Mouse (Mus musculus) forebrain, postnatal 0 days (tissue): ENCODE results near the gene Fam43b. TPM values are rescaled to one million over a fixed set of nuclear protein-coding genes. Genes with fewer than 3 reads are reported as not detected.

Experiments
- ATAC-seq: fragments of 200-750 bp; cut with Nextera tagmentation; 2 replicates; pipeline ENCODE4 v1.8.0; 2017; ENCODE audit warnings: mild to moderate bottlenecking, moderate library complexity
- DNase-seq: peaks from one replicate; pipeline ENCODE4 v3.0.0-alpha.2; 2015
- H3K27ac ChIP-seq: fragments of 300-500 bp; sonication (generic); 2 replicates; pipeline ENCODE4 v1.5.1; 2014; ENCODE audit warnings: low read depth, mild to moderate bottlenecking, antibody characterized with exemption, low read length, moderate library complexity, mixed read lengths
- H3K27me3 ChIP-seq: fragments of 300-500 bp; sonication (generic); 2 replicates; pipeline ENCODE4 v1.6.1; 2014; ENCODE audit warnings: mild to moderate bottlenecking, low read length, mixed read lengths; ENCODE audit not compliant: insufficient read depth
- H3K36me3 ChIP-seq: fragments of 300-500 bp; sonication (generic); 2 replicates; pipeline ENCODE4 v1.6.1; 2014; ENCODE audit warnings: mild to moderate bottlenecking, moderate library complexity; ENCODE audit not compliant: insufficient read depth
- H3K4me1 ChIP-seq: fragments of 300-500 bp; sonication (generic); 2 replicates; pipeline ENCODE4 v1.6.1; 2014; ENCODE audit warnings: antibody characterized with exemption; ENCODE audit not compliant: insufficient read depth
- H3K4me2 ChIP-seq: fragments of 300-500 bp; sonication (generic); 2 replicates; pipeline ENCODE4 v1.6.1; 2014; ENCODE audit warnings: low read depth, mild to moderate bottlenecking, moderate library complexity
- H3K4me3 ChIP-seq: fragments of 300-500 bp; sonication (generic); 2 replicates; pipeline ENCODE4 v1.5.1; 2014; ENCODE audit warnings: low read depth, low read length, mixed read lengths
- H3K9ac ChIP-seq: fragments of 300-500 bp; sonication (generic); 2 replicates; pipeline ENCODE4 v1.6.1; 2014; ENCODE audit warnings: mild to moderate bottlenecking
- H3K9me3 ChIP-seq: fragments of 300-500 bp; sonication (generic); 2 replicates; pipeline ENCODE4 v1.6.1; 2016; ENCODE audit warnings: low read length
- CTCF ChIP-seq: sonication (generic); IDR thresholded peaks from 2 replicates; pipeline ENCODE4 v1.5.1; 2016; ENCODE audit warnings: antibody characterized with exemption, control low read depth, low read depth
- WGBS: fragments of 180-500 bp; shearing (Covaris S2); extraction: QIAGEN DNeasy Blood & Tissue Kit; methylation state at CpG from one replicate; pipeline ENCODE4 v1.1.7; 2014; 5-methylcytosine and 5-hydroxymethylcytosine counted together
- polyA plus RNA-seq: library from polyadenylated mRNA; unstranded; fragments of >200 nt; fragmentation: Nextera tagmentation; extraction: Ambion mirVana; gene quantifications from 2 replicates; pipeline ENCODE4 v1.2.1, GENCODE M21; 2015
- total RNA-seq: library from RNA; depleted of rRNA; stranded (reverse); fragments of >200 nt; gene quantifications from 2 replicates; pipeline ENCODE4 v1.2.3, GENCODE M21; 2014

The Fam43b gene
- total and polyA plus RNA-seq, 2 experiments from 2014 or later: 14.7 to 22.6 TPM

- DNase-seq (peak; percentile 68), ATAC-seq (no peak)
- Histone ChIP-seq H3K27me3 (no peaks in the 10 kb centered on the region), H3K4me2 (no peak overlapping the region), H3K27ac (no peak overlapping the region), H3K9me3 (no peaks in the 10 kb centered on the region), H3K9ac (no peak overlapping the region), H3K4me1 (0 out of 2 replicates have a peak, but pooled peaks cover 4% of the 10 kb centered on the region), H3K36me3 (no peaks in the 10 kb centered on the region), H3K4me3 (no peak overlapping the region)
- WGBS: 46% methylated on average over 6 of the region's 6 CpGs
- TF ChIP-seq CTCF: no peak
Measured at GRCm38 (mm10) chr4:138377526-138377925, 18.8 kb downstream of the Fam43b start.

DNA sequence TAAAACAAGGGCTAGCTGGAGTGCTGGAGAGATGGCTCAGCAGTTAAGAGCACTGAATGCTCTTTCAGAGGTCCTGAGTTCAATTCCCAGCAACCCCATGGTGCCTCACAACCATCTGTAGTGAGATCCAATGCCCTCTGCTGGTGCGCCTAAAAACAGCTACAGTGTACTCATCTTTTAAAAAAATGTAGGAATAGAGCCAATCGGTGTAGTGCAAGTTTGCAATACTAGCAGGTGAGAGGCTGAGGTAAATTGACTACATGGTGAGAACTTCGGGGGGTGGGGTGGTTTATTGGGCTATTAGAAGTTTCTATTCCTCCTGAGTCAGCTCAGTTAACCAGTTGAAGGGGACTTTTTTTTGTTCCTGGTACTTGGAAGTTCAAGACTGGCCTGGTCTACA lies 21.2 kb downstream of the Fam43b start:
- no peak overlapping the region for H3K27ac ChIP-seq
- no peak for DNase-seq
- H3K9ac ChIP-seq: no peak overlapping the region
- WGBS: 88% methylated on average over 3 of the region's 3 CpGs
- no peak for ATAC-seq
- H3K4me1 ChIP-seq: 0 out of 2 replicates have a peak, but pooled peaks cover 2% of the 10 kb centered on the region
- no peak overlapping the region for H3K4me2 ChIP-seq
- H3K9me3 ChIP-seq: no peaks in the 10 kb centered on the region
- H3K4me3 ChIP-seq: no peak overlapping the region
- H3K36me3 ChIP-seq: no peaks in the 10 kb centered on the region
- H3K27me3 ChIP-seq: no peaks in the 10 kb centered on the region
- TF ChIP-seq CTCF: no peak

DNA sequence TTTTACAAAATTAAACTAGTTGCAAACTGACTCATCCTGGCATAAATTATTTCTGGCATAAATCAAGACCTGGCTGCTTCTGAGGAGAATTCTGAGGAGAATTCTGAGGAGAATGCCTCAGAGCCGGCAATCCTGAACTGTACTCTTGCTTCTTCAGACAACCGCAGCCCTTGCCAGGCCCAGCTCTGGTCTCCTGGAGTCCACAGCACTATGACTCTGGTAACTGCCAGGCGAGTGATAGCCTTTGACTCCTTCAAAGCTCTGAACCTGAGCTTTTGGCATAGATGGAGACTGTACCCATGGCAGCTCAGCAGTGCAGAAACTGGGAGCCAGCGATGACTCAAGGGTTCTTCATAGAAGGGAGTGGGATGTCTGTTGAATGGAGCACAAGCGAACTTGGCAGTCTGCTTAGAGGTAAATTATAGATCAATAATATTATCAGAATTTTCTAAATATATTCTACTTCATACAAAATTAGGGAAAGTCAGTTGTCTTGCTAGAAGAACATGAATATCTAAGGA lies 25.3 kb downstream of the Fam43b start:
- Histone ChIP-seq H3K27me3 (peaks cover 6% of the 10 kb centered on the region; the same call in 1 of the 2 replicates), H3K9ac (no peak overlapping the region), H3K4me1 (peaks cover 7% of the 10 kb centered on the region), H3K4me3 (no peak overlapping the region), H3K36me3 (no peaks in the 10 kb centered on the region), H3K27ac (no peak overlapping the region), H3K4me2 (no peak overlapping the region), H3K9me3 (no peaks in the 10 kb centered on the region)
- WGBS: 78% methylated on average over 5 of the region's 5 CpGs
- DNase-seq (no peak), ATAC-seq (no peak)
- no peak for TF ChIP-seq CTCF

DNA sequence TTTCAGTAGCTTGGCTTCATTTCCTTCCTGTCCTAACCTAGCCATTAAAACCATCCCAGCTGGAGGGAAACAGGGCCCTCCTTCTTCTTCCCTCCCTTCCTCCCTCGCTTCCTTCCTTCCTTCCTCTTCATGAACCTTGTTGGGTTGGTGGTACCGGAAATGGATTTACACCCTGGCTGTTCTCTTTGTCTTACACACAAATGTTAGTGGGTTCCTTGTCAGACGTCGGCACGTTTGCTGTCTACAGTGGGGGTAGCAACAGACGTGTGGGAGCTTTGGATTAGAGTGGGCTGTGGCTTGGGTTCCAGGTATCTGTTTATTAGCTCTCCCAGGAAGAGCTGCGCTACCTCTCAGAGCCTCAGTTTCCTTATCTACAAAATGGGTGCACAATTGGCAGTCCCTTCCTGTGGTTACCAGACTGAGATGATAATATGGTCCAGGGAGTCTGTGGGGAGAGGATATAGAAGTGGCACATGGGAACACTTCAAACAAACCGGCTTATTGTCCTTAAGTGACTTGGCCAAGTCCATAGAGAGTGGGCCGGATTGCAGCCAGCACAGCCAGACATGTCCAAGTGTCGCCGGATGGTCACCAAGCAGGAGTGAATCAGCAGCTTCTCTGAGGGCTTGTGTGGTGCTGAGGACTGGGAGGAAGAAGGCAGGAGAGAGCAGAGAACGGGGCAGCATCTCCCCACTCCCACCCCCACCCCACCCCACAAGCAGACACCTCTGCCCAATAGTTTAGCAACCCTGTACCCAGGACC lies 27.6 kb downstream of the Fam43b start:
- no peak overlapping the region for H3K27ac ChIP-seq
- H3K4me3 ChIP-seq: no peak overlapping the region
- H3K4me2 ChIP-seq: no peak overlapping the region
- no peaks in the 10 kb centered on the region for H3K9me3 ChIP-seq
- no peak overlapping the region for H3K9ac ChIP-seq
- whole genome bisulfite sequencing: 82% methylated on average over 12 of the region's 12 CpGs
- H3K4me1 ChIP-seq: peaks cover 7% of the 10 kb centered on the region
- DNase-seq: no peak
- H3K27me3 ChIP-seq: peaks cover 6% of the 10 kb centered on the region; the same call in 1 of the 2 replicates
- no peak for ATAC-seq
- no peaks in the 10 kb centered on the region for H3K36me3 ChIP-seq
- TF ChIP-seq CTCF: no peak

DNA sequence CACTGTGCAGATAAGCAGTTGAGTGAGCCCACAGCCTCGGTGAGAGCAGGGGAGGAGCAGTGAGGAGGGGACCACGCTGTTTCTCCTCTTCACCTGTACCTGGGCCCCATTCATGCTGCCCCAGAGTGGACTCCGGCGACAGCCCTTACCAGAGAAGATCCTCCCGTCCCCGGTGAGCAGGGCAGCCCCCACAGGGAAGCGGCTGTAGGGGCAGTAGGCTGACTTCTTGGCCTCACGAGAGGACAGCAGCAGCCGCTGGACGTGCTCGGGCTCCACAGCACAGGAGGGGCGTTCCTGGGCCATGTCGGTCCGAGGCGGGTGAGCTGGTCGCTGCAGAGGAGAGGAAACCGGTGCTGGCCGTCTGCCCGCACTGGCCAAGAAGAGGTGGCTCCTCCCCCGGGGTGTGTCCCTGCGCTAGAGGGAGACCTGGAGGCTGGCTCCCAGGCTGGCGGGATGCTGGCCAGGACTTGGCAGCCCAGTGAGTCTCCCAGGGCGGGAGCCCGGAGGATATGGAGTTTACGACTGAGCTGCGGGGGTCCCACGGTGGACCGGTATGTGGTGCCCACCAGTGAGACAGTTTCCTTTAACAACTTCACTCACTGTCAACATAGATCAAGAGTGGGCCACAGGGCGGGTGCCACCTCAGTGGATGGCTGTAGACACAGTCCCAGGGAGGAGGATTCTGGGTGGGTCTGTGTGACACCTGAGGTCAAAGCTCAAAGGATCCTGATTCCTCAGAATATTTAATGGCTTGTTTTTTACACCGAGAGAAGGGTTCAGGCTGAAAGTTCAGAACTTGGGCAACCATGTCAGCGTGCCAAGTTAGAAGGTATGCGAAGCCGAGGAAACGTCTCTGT lies 28.5 kb downstream of the Fam43b start, which contains the start of gene Cda:
Gene Cda (minus strand): TSS at position 352 of the 857 bp plus-strand sequence.
- Histone ChIP-seq H3K9me3 (no peaks in the 10 kb centered on the region), H3K36me3 (no peaks in the 10 kb centered on the region), H3K27ac (no peak within 1 kb of the TSS), H3K27me3 (peaks cover 6% of the 10 kb centered on the region; the same call in 1 of the 2 replicates), H3K4me1 (peaks cover 7% of the 10 kb centered on the region), H3K9ac (no peak within 1 kb of the TSS; the same call in 1 of the 2 replicates), H3K4me2 (peak within 1 kb of the TSS; percentile 38), H3K4me3 (0 out of 2 replicates have a peak within 1 kb of the TSS, but pooled peaks have one; percentile 9)
- WGBS: 9% methylated on average over 34 of the region's 34 CpGs
- no peak for TF ChIP-seq CTCF
- DNase-seq (peak; percentile 39), ATAC-seq (peak; percentile 43)

DNA sequence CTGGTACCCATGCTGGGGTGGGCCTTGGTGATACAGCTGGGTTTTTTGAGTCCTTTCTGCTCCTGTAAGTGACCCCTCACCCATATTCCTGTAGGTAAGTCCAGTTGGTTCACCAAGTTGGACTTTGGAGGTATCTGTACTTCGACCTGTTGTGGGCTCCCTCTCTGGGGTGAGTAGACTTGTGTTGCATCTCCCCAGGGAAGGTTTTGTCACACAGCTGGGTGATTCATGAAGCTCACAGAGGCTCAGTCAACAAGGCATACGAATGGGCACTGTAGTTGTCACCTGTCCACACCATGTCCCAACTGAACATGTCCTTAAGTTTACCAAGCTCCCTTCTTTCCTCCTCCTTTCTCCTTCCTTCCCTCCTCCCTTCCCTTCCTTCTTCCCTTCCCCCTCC lies 29.8 kb downstream of the Fam43b start:
- Histone ChIP-seq H3K9me3 (no peaks in the 10 kb centered on the region), H3K4me1 (peaks cover 7% of the 10 kb centered on the region), H3K4me2 (no peak overlapping the region), H3K4me3 (no peak overlapping the region), H3K27me3 (peaks cover 6% of the 10 kb centered on the region; the same call in 1 of the 2 replicates), H3K27ac (no peak overlapping the region), H3K36me3 (no peaks in the 10 kb centered on the region), H3K9ac (no peak overlapping the region)
- no peak for ATAC-seq
- no peak for DNase-seq
- no peak for TF ChIP-seq CTCF
- WGBS: 84% methylated on average over 2 of the region's 2 CpGs
